Mouse (Mus musculus) myocyte (in vitro differentiated cells): ENCODE measurements around the gene Ctsd.

ENCODE experiments used
- E2F4 ChIP-seq: IDR thresholded peaks from one replicate; pipeline ENCODE4 v1.6.1; 2011; ENCODE audit warnings: mild to moderate bottlenecking, control low read depth, moderate library complexity; ENCODE audit not compliant: insufficient read depth
- POLR2A ChIP-seq: IDR thresholded peaks from one replicate; pipeline ENCODE4 v1.6.1; 2011; ENCODE audit warnings: low read depth, mild to moderate bottlenecking, control low read depth, moderate library complexity; ENCODE audit not compliant: insufficient read length
- POLR2AphosphoS2 ChIP-seq: IDR thresholded peaks from one replicate; pipeline ENCODE4 v1.6.1; 2011; ENCODE audit warnings: low read depth, control low read depth; ENCODE audit not compliant: insufficient read length
- REST ChIP-seq: IDR thresholded peaks from one replicate; pipeline ENCODE4 v1.6.1; 2011; ENCODE audit warnings: mild to moderate bottlenecking, control low read depth, moderate library complexity; ENCODE audit not compliant: insufficient read depth, insufficient read length
- TCF12 ChIP-seq: IDR thresholded peaks from one replicate; pipeline ENCODE4 v1.6.1; 2011; ENCODE audit warnings: mild to moderate bottlenecking, control low read depth; ENCODE audit not compliant: poor library complexity, insufficient read depth, severe bottlenecking
- TCF3 ChIP-seq: IDR thresholded peaks from one replicate; pipeline ENCODE4 v1.6.1; 2011; ENCODE audit warnings: low read depth, control low read depth; ENCODE audit not compliant: insufficient read length
- USF1 ChIP-seq: IDR thresholded peaks from one replicate; pipeline ENCODE4 v1.6.1; 2011; ENCODE audit warnings: low read depth, mild to moderate bottlenecking, control low read depth, moderate library complexity

DNA sequence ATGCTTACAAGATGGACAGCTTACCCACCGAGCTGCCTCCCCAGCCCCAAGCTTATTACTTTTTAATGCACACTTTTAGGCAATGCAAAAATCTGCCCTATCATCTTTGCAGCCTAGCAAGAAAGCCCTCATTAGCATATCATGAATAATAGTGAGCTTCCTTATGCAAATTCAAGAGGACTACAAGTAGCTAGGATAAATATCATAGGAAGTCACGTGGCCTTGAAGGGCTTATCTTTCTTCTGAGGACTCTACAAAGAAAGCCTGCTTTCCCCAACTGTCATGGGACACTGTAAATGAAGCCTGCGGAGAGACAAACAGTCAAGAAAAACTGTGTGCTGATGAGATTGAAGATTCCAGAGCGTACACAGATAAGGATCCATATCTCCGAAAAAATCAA lies 36.3 kb downstream of the Ctsd start:
- TF ChIP-seq TCF3: no peak
- TF ChIP-seq USF1: no peak
- no peak for TF ChIP-seq POLR2A
- TF ChIP-seq TCF12: no peak
- TF ChIP-seq E2F4: no peak
- TF ChIP-seq REST: no peak
- TF ChIP-seq POLR2AphosphoS2: no peak
